Mouse (Mus musculus) kidney, embryonic 14.5 days (tissue): ENCODE data around the gene Dvl3. TPM values are rescaled to one million over a fixed set of nuclear protein-coding genes. Genes with fewer than 3 reads are reported as not detected.
A peak's percentile ranks its signal among the peaks of the same experiment; 100 is the strongest.

ENCODE experiments used
- ATAC-seq: fragments of 200-750 bp; cut with Nextera tagmentation; 2 replicates; pipeline ENCODE4 v1.8.0; 2017; ENCODE audit warnings: moderate number of reproducible peaks, mild to moderate bottlenecking, moderate TSS enrichment, moderate library complexity; ENCODE audit not compliant: low FRiP score, low TSS enrichment
- H3K27ac ChIP-seq: fragments of 300-500 bp; sonication (generic); 2 replicates; pipeline ENCODE4 v1.5.1; 2014; ENCODE audit warnings: low read depth, mild to moderate bottlenecking, low read length, moderate library complexity, mixed read lengths
- H3K27me3 ChIP-seq: fragments of 300-500 bp; sonication (generic); 2 replicates; pipeline ENCODE4 v1.6.1; 2014; ENCODE audit warnings: mild to moderate bottlenecking, low read length; ENCODE audit not compliant: control insufficient read depth, insufficient read depth
- H3K36me3 ChIP-seq: fragments of 300-500 bp; sonication (generic); 2 replicates; pipeline ENCODE4 v1.6.1; 2014; ENCODE audit warnings: low read length, mixed read lengths; ENCODE audit not compliant: control insufficient read depth, insufficient read depth
- H3K4me1 ChIP-seq: fragments of 300-500 bp; sonication (generic); 2 replicates; pipeline ENCODE4 v1.6.1; 2014; ENCODE audit warnings: low read length, mixed read lengths; ENCODE audit not compliant: control insufficient read depth, insufficient read depth
- H3K4me2 ChIP-seq: fragments of 300-500 bp; sonication (generic); replicated peaks from 2 replicates; pipeline ENCODE4 v1.6.1; 2014; ENCODE audit warnings: low read depth, mild to moderate bottlenecking, low read length
- H3K4me3 ChIP-seq: fragments of 300-500 bp; sonication (generic); 2 replicates; pipeline ENCODE4 v1.5.1; 2014; ENCODE audit warnings: mild to moderate bottlenecking, low read length
- H3K9ac ChIP-seq: fragments of 300-500 bp; sonication (generic); 2 replicates; pipeline ENCODE4 v1.6.1; 2014; ENCODE audit warnings: low read depth, mild to moderate bottlenecking, low read length, moderate library complexity
- H3K9me3 ChIP-seq: fragments of 300-500 bp; sonication (generic); 2 replicates; pipeline ENCODE4 v1.6.1; 2016; ENCODE audit warnings: low read length; ENCODE audit not compliant: control insufficient read depth
- WGBS: fragments of 180-500 bp; shearing (Covaris S2); extraction: QIAGEN DNeasy Blood & Tissue Kit; methylation state at CpG from one replicate; pipeline ENCODE4 v1.1.7; 2014; 5-methylcytosine and 5-hydroxymethylcytosine counted together
- polyA plus RNA-seq: library from polyadenylated mRNA; unstranded; fragments of >200 nt; fragmentation: Nextera tagmentation; extraction: Ambion mirVana; gene quantifications from 2 replicates; pipeline ENCODE4 v1.2.1, GENCODE M21; 2014

The Dvl3 gene
- 29.1 and 30.5 TPM in 2 replicates for polyA plus RNA-seq

DNA sequence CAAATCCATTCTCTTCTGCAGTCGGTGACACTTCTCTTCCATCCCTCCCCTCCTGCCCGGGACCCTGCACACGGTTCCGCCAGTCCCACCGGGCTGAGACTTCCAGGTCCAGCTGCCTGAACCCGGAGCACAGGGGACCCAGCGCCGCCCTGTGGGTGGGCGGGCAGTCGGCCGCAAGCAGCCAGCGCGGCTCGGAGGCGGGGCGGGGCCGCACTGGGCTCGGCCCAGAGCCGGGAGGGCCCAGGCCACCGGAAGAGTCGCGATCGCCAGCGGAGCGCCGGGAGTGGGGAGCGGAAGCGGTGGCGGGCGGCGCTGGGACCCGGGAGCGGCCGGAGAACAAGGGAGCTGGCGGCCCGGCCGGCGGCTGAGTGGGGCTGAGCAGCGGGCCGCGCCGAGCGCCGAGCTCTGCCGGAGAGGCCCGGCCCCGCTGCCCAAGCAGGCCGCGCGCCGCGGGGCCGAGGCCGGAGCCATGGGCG, at the start of gene Dvl3:
Gene Dvl3 (plus strand): TSS at position 257 of the 476 bp plus-strand sequence.
- Histone ChIP-seq H3K9ac (peak within 1 kb of the TSS; percentile 96), H3K9me3 (no peaks in the 10 kb centered on the region), H3K4me1 (peaks cover 9% of the 10 kb centered on the region), H3K4me2 (peak within 1 kb of the TSS; percentile 77), H3K27ac (peak within 1 kb of the TSS; percentile 90), H3K36me3 (peaks cover 18% of the 10 kb centered on the region; the same call in 1 of the 2 replicates), H3K27me3 (no peaks in the 10 kb centered on the region), H3K4me3 (peak within 1 kb of the TSS; percentile 83)
- ATAC-seq = peak; percentile 98
- WGBS = under 1% methylated on average over 55 of the region's 55 CpGs

DNA sequence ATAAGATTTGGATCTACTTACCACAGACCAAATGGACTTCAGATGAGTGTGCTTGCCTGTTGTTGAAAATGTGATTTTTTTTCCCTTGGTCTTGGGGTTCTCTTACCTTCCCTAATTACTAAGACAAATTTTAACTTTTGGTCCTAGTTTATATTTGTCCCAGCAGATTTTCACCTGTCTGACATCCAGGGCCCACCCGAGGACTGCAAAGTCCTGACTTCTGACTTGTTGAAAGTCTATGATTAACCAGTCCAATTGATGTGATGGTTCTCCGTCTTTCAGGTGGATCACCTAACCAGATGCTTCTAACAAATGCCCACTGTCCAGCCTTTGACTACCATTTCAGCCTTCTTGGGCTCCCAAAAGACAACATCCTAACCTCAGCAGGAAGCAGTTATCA, 45.8 kb upstream of the Dvl3 start:
- Histone ChIP-seq H3K9ac (no peak overlapping the region), H3K4me3 (no peak overlapping the region), H3K27ac (no peak overlapping the region), H3K27me3 (no peaks in the 10 kb centered on the region), H3K4me2 (no peak overlapping the region), H3K36me3 (no peaks in the 10 kb centered on the region), H3K4me1 (no peaks in the 10 kb centered on the region), H3K9me3 (no peaks in the 10 kb centered on the region)
- WGBS = 82% methylated on average over 2 of the region's 2 CpGs
- no peak for ATAC-seq

DNA sequence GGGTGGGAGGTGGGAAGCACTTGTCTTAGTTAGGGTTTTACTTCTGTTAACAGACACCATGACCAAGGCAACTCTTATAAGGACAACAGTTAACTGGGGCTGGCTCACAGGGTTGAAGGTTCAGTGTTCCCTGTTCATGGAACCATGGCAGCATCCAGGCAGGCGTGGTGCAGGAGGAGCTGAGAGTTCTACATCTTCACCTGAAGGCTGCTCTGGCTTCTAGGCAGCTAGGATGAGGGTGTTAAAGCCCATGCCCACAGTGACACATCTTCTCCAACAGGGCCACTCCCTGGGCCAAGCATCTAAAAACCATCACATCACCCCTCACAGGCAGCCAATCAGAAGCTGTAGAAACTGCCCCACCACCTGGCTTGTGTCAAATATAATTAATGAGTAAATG, 45.1 kb upstream of the Dvl3 start:
- ATAC-seq = no peak
- WGBS = 80% methylated on average over 1 of the region's 1 CpGs

DNA sequence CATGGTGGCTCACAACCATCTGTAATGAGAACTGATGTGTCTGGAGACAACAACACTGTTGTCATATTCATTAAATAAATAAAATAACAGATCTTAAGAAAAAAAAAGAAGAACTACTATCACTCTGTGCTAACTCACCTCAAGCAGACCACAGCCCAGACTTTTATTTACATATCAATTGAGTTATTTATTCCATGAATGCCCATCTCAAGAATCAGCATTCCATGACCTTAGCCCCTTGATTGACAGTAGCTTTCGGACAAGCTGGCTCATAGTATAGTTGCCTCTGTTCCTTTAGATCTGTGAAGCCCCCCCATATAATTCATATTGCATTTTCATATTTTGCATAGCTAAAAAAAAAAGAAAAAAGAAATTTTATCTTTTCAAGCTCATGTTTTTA, 43.0 kb upstream of the Dvl3 start:
- H3K4me1 ChIP-seq = no peaks in the 10 kb centered on the region
- WGBS = 90% methylated on average over 1 of the region's 1 CpGs
- H3K36me3 ChIP-seq = no peaks in the 10 kb centered on the region
- H3K27me3 ChIP-seq = no peaks in the 10 kb centered on the region
- no peak for ATAC-seq
- H3K27ac ChIP-seq = no peak overlapping the region
- H3K9ac ChIP-seq = no peak overlapping the region
- no peak overlapping the region for H3K4me3 ChIP-seq
- no peaks in the 10 kb centered on the region for H3K9me3 ChIP-seq
- H3K4me2 ChIP-seq = no peak overlapping the region

More for the DNA sequence above, 45.1 kb upstream of the Dvl3 start:
- Histone ChIP-seq H3K27me3 (no peaks in the 10 kb centered on the region), H3K4me3 (no peak overlapping the region), H3K9ac (no peak overlapping the region), H3K9me3 (no peaks in the 10 kb centered on the region), H3K36me3 (no peaks in the 10 kb centered on the region), H3K27ac (no peak overlapping the region), H3K4me2 (no peak overlapping the region), H3K4me1 (no peaks in the 10 kb centered on the region)

DNA sequence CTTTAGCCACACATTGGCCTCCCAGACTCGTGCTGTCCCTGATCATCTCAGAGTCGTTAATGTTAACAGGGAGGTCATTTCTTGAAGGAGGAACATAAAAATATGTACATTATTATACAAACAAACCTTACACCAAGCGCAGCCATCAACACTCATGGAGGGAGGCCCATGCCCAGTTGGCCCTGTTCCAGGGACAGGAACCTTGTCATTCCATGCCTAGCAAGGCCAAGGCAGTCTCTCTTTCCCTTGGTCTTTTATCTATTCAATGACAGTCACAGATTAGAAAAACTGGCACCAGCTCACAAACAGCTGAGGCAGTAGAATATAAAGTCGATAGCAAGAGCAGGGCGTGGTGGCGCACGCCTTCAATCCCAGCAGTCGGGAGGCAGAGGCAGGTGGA, 42.6 kb upstream of the Dvl3 start:
- Histone ChIP-seq H3K27me3 (no peaks in the 10 kb centered on the region), H3K9ac (no peak overlapping the region), H3K4me1 (no peaks in the 10 kb centered on the region), H3K4me2 (no peak overlapping the region), H3K4me3 (no peak overlapping the region), H3K27ac (no peak overlapping the region), H3K9me3 (no peaks in the 10 kb centered on the region), H3K36me3 (no peaks in the 10 kb centered on the region)
- no peak for ATAC-seq
- 90% methylated on average over 8 of the region's 8 CpGs for WGBS

DNA sequence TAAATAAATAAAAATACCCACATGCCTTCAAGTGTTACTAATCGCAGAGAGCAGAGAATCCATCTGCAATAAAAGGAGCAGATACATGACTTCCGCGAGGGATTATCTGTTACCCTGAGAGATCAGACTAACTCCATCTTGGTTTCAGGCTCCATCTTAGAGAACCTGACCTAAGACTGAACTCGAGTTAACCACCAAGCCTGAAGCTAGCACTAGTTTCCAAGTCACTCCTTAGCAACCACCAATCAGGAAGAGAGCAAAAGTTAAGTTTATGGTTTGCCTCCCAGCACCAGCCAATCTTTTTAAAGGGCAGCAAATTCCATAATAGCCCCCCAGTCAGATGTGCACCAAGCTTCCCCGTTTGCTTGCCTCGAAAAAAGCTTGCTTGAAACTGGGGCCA, 42.0 kb upstream of the Dvl3 start:
- Histone ChIP-seq H3K27ac (no peak overlapping the region), H3K36me3 (no peaks in the 10 kb centered on the region), H3K4me2 (no peak overlapping the region), H3K27me3 (no peaks in the 10 kb centered on the region), H3K4me1 (no peaks in the 10 kb centered on the region), H3K4me3 (no peak overlapping the region), H3K9me3 (no peaks in the 10 kb centered on the region), H3K9ac (no peak overlapping the region)
- ATAC-seq = no peak
- WGBS = 83% methylated on average over 6 of the region's 6 CpGs

DNA sequence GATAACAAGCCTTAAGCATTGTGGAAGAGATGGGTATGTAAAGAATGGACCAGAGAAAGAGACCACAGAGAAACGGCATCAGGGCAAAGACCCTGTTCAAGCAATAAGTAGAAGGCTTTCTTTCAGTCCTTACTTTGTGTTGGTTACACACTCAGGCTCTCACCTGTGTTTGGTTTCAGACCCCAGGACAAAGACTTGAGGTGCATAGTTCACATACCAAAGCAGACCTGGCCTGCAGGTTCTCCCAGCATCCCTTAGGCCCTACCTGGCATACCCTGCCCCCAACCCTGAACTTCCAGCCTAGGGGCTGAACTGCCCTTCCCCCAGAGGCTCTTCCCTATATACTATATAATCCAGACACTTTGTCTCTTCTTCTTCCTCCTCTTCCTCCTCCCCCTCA, 41.4 kb upstream of the Dvl3 start:
- H3K4me3 ChIP-seq = no peak overlapping the region
- no peaks in the 10 kb centered on the region for H3K4me1 ChIP-seq
- 94% methylated on average over 1 of the region's 1 CpGs for WGBS
- H3K9ac ChIP-seq = no peak overlapping the region
- H3K27ac ChIP-seq = no peak overlapping the region
- no peaks in the 10 kb centered on the region for H3K36me3 ChIP-seq
- no peak overlapping the region for H3K4me2 ChIP-seq
- no peaks in the 10 kb centered on the region for H3K27me3 ChIP-seq
- ATAC-seq = no peak
- no peaks in the 10 kb centered on the region for H3K9me3 ChIP-seq

DNA sequence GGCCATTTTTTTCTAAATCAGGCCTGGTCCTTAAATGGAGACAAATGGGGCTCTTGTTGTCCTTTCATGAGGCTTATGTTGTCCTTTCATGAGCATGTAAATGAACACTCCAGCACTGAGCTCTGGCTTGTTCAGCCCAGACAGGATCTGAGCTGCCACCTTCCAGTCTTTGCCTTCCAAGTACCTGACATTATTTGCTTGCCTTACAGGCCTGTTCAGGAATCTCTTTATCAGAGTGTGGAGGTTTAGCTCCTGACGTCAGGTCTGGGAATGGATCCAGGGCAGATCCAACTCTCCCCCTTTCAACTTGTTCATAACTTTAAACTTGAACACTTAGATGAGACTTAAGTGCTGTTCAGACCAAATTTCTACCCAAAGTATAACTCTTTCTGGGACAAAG, 39.9 kb upstream of the Dvl3 start:
- Histone ChIP-seq H3K27ac (peak overlapping the region; percentile 17; the same call in 1 of the 2 replicates), H3K9ac (no peak overlapping the region), H3K4me3 (no peak overlapping the region), H3K36me3 (no peaks in the 10 kb centered on the region), H3K27me3 (no peaks in the 10 kb centered on the region), H3K4me2 (no peak overlapping the region), H3K4me1 (no peaks in the 10 kb centered on the region), H3K9me3 (no peaks in the 10 kb centered on the region)
- WGBS = 52% methylated on average over 1 of the region's 1 CpGs
- ATAC-seq = no peak

DNA sequence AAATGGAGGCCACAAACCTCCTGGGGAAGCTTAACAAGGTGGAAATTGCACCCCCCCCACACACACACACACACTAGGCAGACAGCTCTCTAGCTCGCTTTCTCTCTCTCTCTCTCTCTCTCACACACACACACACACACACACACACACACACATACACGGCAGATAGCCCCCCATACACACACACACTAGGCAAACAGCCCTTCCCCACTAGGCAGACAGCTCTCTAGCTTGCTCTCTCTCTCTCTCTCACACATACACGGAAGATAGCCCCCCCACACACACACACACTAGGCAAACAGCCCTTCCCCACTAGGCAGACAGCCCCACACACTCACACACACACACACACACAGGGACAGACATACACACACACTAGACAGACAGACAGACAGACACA, 39.5 kb upstream of the Dvl3 start:
- no peak overlapping the region for H3K4me3 ChIP-seq
- H3K27me3 ChIP-seq = no peaks in the 10 kb centered on the region
- WGBS = 58% methylated on average over 3 of the region's 3 CpGs
- H3K9me3 ChIP-seq = no peaks in the 10 kb centered on the region
- no peak overlapping the region for H3K4me2 ChIP-seq
- peak overlapping the region; percentile 17; the same call in 1 of the 2 replicates for H3K27ac ChIP-seq
- no peak overlapping the region for H3K9ac ChIP-seq
- no peaks in the 10 kb centered on the region for H3K4me1 ChIP-seq
- 0 out of 2 replicates have a peak, but pooled peaks have one; percentile 39 for ATAC-seq
- no peaks in the 10 kb centered on the region for H3K36me3 ChIP-seq
